Mouse (Mus musculus) heart, embryonic 12.5 days (tissue): ENCODE measurements around the gene Nhp2. TPM values are rescaled to one million over a fixed set of nuclear protein-coding genes. Genes with fewer than 3 reads are reported as not detected.
A peak's percentile ranks its signal among the peaks of the same experiment; 100 is the strongest.

Experiments used
- ATAC-seq: fragments of 200-750 bp; cut with Nextera tagmentation; 2 replicates; pipeline ENCODE4 v1.8.0; 2017; ENCODE audit warnings: moderate TSS enrichment, moderate library complexity; ENCODE audit not compliant: insufficient number of reproducible peaks, low FRiP score
- H3K27ac ChIP-seq: fragments of 300-500 bp; sonication (generic); 2 replicates; pipeline ENCODE4 v1.5.1; 2016; ENCODE audit warnings: mild to moderate bottlenecking, moderate library complexity; ENCODE audit not compliant: poor library complexity, severe bottlenecking
- H3K27me3 ChIP-seq: fragments of 300-500 bp; sonication (generic); replicated peaks from 2 replicates; pipeline ENCODE4 v1.6.1; 2016; ENCODE audit warnings: mild to moderate bottlenecking, moderate library complexity
- H3K36me3 ChIP-seq: fragments of 300-500 bp; sonication (generic); 2 replicates; pipeline ENCODE4 v1.6.1; 2016; ENCODE audit warnings: mild to moderate bottlenecking, moderate library complexity
- H3K4me1 ChIP-seq: fragments of 300-500 bp; sonication (generic); replicated peaks from 2 replicates; pipeline ENCODE4 v1.6.1; 2016; ENCODE audit warnings: mild to moderate bottlenecking
- H3K4me2 ChIP-seq: fragments of 300-500 bp; sonication (generic); 2 replicates; pipeline ENCODE4 v1.6.1; 2016; ENCODE audit warnings: mild to moderate bottlenecking, moderate library complexity
- H3K4me3 ChIP-seq: fragments of 300-500 bp; sonication (generic); 2 replicates; pipeline ENCODE4 v1.5.1; 2016; ENCODE audit warnings: mild to moderate bottlenecking
- H3K9ac ChIP-seq: fragments of 300-500 bp; sonication (generic); 2 replicates; pipeline ENCODE4 v1.6.1; 2016; ENCODE audit warnings: mild to moderate bottlenecking, moderate library complexity
- H3K9me3 ChIP-seq: fragments of 300-500 bp; sonication (generic); replicated peaks from 2 replicates; pipeline ENCODE4 v1.6.1; 2016; ENCODE audit warnings: mild to moderate bottlenecking, moderate library complexity
- WGBS: fragments of 180-500 bp; shearing (Covaris S2); methylation state at CpG from one replicate; pipeline ENCODE4 v1.1.7; 2016; 5-methylcytosine and 5-hydroxymethylcytosine counted together
- polyA plus RNA-seq: library from polyadenylated mRNA; unstranded; fragments of >200 nt; fragmentation: Nextera tagmentation; extraction: Ambion mirVana; gene quantifications from 2 replicates; pipeline ENCODE4 v1.2.1, GENCODE M21; 2016

The Nhp2 gene
- polyA plus RNA-seq = 89.6 and 91.9 TPM in 2 replicates

GRCm38 (mm10) chr11:51619409-51620060 is at the start of gene Nhp2:
Gene Nhp2, plus strand, starts transcription at chr11:51619735.
- H3K9ac ChIP-seq = peak within 1 kb of the TSS; percentile 79
- peak; percentile 90 for ATAC-seq

GRCm38 (mm10) chr11:51576454-51576853 is 43.1 kb upstream of the Nhp2 start:
- no peak overlapping the region for H3K4me2 ChIP-seq
- H3K9ac ChIP-seq = no peak overlapping the region
- no peak for ATAC-seq
- no peak overlapping the region for H3K27ac ChIP-seq
- H3K4me3 ChIP-seq = no peak overlapping the region
- 0 out of 2 replicates have a peak, but pooled peaks cover 3% of the 10 kb centered on the region for H3K4me1 ChIP-seq
- no peaks in the 10 kb centered on the region for H3K27me3 ChIP-seq
- no peaks in the 10 kb centered on the region for H3K36me3 ChIP-seq
- H3K9me3 ChIP-seq = no peaks in the 10 kb centered on the region
- 79% methylated on average over 4 of the region's 4 CpGs for WGBS

More at GRCm38 (mm10) chr11:51619409-51620060, at the start of gene Nhp2:
- Histone ChIP-seq H3K9me3 (no peaks in the 10 kb centered on the region), H3K36me3 (peaks cover 31% of the 10 kb centered on the region), H3K4me1 (peaks cover 26% of the 10 kb centered on the region), H3K27ac (peak within 1 kb of the TSS; percentile 28; the same call in 1 of the 2 replicates), H3K27me3 (no peaks in the 10 kb centered on the region), H3K4me3 (peak within 1 kb of the TSS; percentile 82), H3K4me2 (peak within 1 kb of the TSS; percentile 66)
- whole genome bisulfite sequencing = under 1% methylated on average over 51 of the region's 51 CpGs

- Histone ChIP-seq H3K9me3 (no peaks in the 10 kb centered on the region), H3K4me3 (no peak overlapping the region), H3K27me3 (no peaks in the 10 kb centered on the region), H3K4me2 (no peak overlapping the region), H3K27ac (no peak overlapping the region), H3K9ac (no peak overlapping the region), H3K4me1 (0 out of 2 replicates have a peak, but pooled peaks cover 3% of the 10 kb centered on the region), H3K36me3 (no peaks in the 10 kb centered on the region)
- 80% methylated on average over 7 of the region's 7 CpGs for WGBS
- no peak for ATAC-seq
Measured at GRCm38 (mm10) chr11:51577587-51577986, 41.9 kb upstream of the Nhp2 start.

- WGBS = 64% methylated on average over 4 of the region's 4 CpGs
- Histone ChIP-seq H3K27me3 (no peaks in the 10 kb centered on the region), H3K27ac (no peak overlapping the region), H3K4me2 (no peak overlapping the region), H3K9ac (no peak overlapping the region), H3K4me3 (no peak overlapping the region), H3K36me3 (no peaks in the 10 kb centered on the region), H3K4me1 (peaks cover 6% of the 10 kb centered on the region; the same call in 1 of the 2 replicates), H3K9me3 (no peaks in the 10 kb centered on the region)
- ATAC-seq = no peak
Measured at GRCm38 (mm10) chr11:51579024-51579423, 40.5 kb upstream of the Nhp2 start.

DNA sequence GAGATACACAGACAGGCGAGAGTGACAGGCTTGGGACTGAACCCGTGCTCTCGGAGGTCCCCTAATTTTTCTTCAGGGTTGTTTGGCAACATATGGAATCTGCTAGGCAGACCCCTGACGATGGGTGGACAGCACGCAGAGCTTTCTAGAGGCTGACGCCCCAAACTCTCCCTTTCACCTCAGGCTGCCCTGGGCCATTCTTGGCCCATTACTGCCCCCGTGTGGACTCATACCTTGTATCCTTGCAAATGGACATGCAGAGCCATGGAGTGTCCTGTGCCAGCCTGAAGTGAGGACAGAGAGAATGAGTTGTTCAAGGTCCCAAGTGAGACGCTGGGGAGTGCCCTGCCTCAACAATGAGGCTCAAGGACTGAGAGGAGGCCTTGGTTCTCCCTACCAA is 36.8 kb upstream of the Nhp2 start:
- peaks cover 14% of the 10 kb centered on the region for H3K4me1 ChIP-seq
- no peaks in the 10 kb centered on the region for H3K27me3 ChIP-seq
- H3K9ac ChIP-seq = no peak overlapping the region
- H3K4me2 ChIP-seq = no peak overlapping the region
- no peak for ATAC-seq
- H3K36me3 ChIP-seq = peaks cover 16% of the 10 kb centered on the region
- no peak overlapping the region for H3K4me3 ChIP-seq
- H3K9me3 ChIP-seq = no peaks in the 10 kb centered on the region
- 24% methylated on average over 8 of the region's 8 CpGs for WGBS
- H3K27ac ChIP-seq = no peak overlapping the region

GRCm38 (mm10) chr11:51584057-51584430 is 35.5 kb upstream of the Nhp2 start:
- Histone ChIP-seq H3K36me3 (peaks cover 30% of the 10 kb centered on the region), H3K4me2 (peak overlapping the region; percentile 89), H3K4me1 (peaks cover 14% of the 10 kb centered on the region), H3K27me3 (no peaks in the 10 kb centered on the region), H3K27ac (peak overlapping the region; percentile 96), H3K9me3 (0 out of 2 replicates have a peak, but pooled peaks cover 4% of the 10 kb centered on the region), H3K9ac (peak overlapping the region; percentile 83), H3K4me3 (peak overlapping the region; percentile 81)
- ATAC-seq = peak; percentile 6
- WGBS = 17% methylated on average over 9 of the region's 9 CpGs

DNA sequence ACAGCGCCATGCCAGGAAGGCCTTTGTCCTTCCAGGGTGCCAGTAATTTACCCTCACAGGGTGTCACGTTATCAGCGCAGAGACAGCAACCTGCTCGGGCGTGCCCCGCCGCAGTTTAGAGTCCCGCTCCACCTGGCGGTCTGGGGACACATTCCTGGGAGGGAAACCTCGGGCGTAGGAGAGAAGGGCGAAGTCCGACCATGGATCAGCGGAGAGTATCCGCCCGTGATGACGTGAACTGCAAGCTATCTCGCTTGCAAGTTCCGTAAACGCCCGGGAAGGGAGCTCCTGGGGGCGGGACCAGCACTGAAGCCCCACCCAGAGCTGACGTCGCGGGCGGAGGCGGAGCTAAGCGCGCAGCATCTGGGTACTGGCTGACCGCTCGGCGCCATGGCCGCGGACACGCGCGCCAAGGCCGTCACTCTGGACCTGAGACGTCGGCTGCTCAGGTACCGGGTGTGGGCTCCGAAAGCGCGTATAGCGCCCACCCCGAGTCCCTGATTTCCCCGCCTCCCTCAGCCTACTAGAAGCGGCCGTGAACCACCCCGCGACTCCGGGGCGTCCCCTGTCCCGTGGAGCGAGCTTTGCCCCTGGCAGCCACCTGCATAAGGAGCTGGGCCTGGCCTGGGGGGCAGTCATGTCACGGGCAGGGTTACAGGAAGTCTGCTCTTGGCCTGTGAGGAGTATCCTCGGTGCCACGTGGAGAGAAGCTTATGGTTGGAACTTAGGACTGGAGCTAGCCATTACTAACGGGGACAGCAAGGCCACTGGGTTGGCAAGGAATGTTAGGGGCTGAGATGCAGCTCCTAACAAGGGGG is 34.9 kb upstream of the Nhp2 start, which contains the start of gene Phykpl:
Gene Phykpl (plus strand): TSS at position 327 of the 818 bp plus-strand sequence.
- no peaks in the 10 kb centered on the region for H3K27me3 ChIP-seq
- peaks cover 14% of the 10 kb centered on the region for H3K4me1 ChIP-seq
- under 1% methylated on average over 59 of the region's 59 CpGs for WGBS
- H3K4me2 ChIP-seq = peak within 1 kb of the TSS; percentile 89
- peak; percentile 95 for ATAC-seq
- peak within 1 kb of the TSS; percentile 96 for H3K27ac ChIP-seq
- H3K36me3 ChIP-seq = peaks cover 36% of the 10 kb centered on the region
- H3K9ac ChIP-seq = peak within 1 kb of the TSS; percentile 92
- H3K4me3 ChIP-seq = peak within 1 kb of the TSS; percentile 81
- H3K9me3 ChIP-seq = 0 out of 2 replicates have a peak, but pooled peaks cover 6% of the 10 kb centered on the region

DNA sequence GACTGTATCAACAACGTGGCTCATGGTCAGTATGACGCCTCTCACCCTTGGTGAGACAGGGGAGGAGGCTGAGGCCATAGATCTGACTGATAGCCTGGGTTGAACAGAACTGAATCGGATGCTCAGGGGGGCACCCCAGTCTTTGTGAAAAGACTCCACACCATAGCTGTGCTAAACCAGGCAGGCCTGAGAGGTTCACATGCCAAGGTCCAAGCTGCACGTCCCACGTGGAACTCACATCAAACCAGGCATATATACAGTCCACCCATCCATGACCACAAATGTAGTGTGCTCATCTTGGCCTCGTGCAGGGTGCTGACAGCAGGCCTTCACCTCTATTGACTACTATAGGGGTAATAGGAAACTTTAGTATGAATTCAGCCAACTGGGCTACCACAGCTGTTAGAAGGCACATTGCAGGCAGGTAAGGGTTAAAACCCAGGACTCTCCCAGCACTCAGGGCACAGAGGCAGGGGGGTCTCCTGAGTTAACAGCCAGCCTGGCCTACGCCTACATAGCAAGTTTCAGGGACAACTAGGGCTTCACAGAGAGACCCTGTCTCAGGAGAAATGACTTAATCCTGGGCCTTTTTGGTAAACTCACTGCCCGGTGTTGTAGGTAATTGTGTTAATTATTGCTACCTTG is 33.8 kb upstream of the Nhp2 start:
- Histone ChIP-seq H3K4me3 (peak overlapping the region; percentile 81), H3K4me2 (peak overlapping the region; percentile 89), H3K27ac (peak overlapping the region; percentile 96), H3K9ac (peak overlapping the region; percentile 92), H3K9me3 (0 out of 2 replicates have a peak, but pooled peaks cover 6% of the 10 kb centered on the region), H3K4me1 (peaks cover 14% of the 10 kb centered on the region), H3K27me3 (no peaks in the 10 kb centered on the region), H3K36me3 (peaks cover 46% of the 10 kb centered on the region)
- ATAC-seq = no peak
- WGBS = 61% methylated on average over 8 of the region's 8 CpGs

GRCm38 (mm10) chr11:51586411-51586810 is 33.1 kb upstream of the Nhp2 start:
- 93% methylated on average over 13 of the region's 13 CpGs for WGBS
- Histone ChIP-seq H3K9ac (no peak overlapping the region), H3K27me3 (no peaks in the 10 kb centered on the region), H3K4me1 (peaks cover 14% of the 10 kb centered on the region), H3K36me3 (peaks cover 53% of the 10 kb centered on the region), H3K4me3 (no peak overlapping the region), H3K4me2 (no peak overlapping the region), H3K27ac (no peak overlapping the region), H3K9me3 (0 out of 2 replicates have a peak, but pooled peaks cover 6% of the 10 kb centered on the region)
- ATAC-seq = no peak

DNA sequence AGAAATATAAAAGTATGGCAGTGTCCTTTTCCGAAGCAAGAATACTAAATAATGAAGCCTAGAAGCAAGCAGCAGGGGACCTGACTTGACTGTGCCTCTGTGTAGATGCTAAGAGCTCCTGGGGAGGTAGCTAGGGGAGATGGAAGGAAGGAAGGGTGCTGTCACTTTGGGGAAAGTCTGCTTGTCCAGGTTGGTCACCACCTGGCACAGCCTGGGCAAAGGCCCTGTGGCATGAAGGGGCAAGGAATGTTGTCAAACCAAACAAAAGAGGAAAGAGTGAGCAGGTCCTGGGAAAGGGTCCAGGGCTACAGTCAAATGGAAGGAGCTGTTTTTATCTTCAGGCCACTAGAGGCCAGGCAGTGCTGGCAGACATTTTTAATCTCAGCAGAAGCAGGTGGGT is 32.5 kb upstream of the Nhp2 start:
- peaks cover 59% of the 10 kb centered on the region for H3K36me3 ChIP-seq
- no peak for ATAC-seq
- no peak overlapping the region for H3K4me2 ChIP-seq
- H3K27me3 ChIP-seq = no peaks in the 10 kb centered on the region
- no peak overlapping the region for H3K4me3 ChIP-seq
- 91% methylated on average over 1 of the region's 1 CpGs for WGBS
- H3K9me3 ChIP-seq = 0 out of 2 replicates have a peak, but pooled peaks cover 6% of the 10 kb centered on the region
- peaks cover 14% of the 10 kb centered on the region for H3K4me1 ChIP-seq
- H3K27ac ChIP-seq = no peak overlapping the region
- H3K9ac ChIP-seq = no peak overlapping the region

GRCm38 (mm10) chr11:51588833-51589232 is 30.7 kb upstream of the Nhp2 start:
- Histone ChIP-seq H3K4me2 (no peak overlapping the region), H3K4me1 (peaks cover 13% of the 10 kb centered on the region), H3K9me3 (0 out of 2 replicates have a peak, but pooled peaks cover 6% of the 10 kb centered on the region), H3K27me3 (no peaks in the 10 kb centered on the region), H3K36me3 (peaks cover 76% of the 10 kb centered on the region), H3K9ac (no peak overlapping the region), H3K4me3 (no peak overlapping the region), H3K27ac (no peak overlapping the region)
- 95% methylated on average over 3 of the region's 3 CpGs for WGBS
- no peak for ATAC-seq
